28 mouse cellular contexts compared by ENCODE assay signal in genomic region chr7:100978171-100978570, GRCm38 (mm10). TPM values are rescaled to one million over a fixed set of nuclear protein-coding genes. Genes with fewer than 3 reads are reported as not detected.
"Had no signal": no experiment of that assay in that cellular context is flagged by ENCODE, and none has a peak within 500 bp of the region (broad histone marks: within the 10 kb centered on the region; RNA-seq: fewer than 3 reads in every experiment).

No protein-coding gene starts in this region.

- H3K4me2 ChIP-seq: embryonic facial prominence, embryonic 12.5 days; embryonic facial prominence, embryonic 13.5 days; embryonic facial prominence, embryonic 15.5 days; forebrain, embryonic 12.5 days; forebrain, embryonic 13.5 days; forebrain, embryonic 15.5 days had no signal

- ATAC-seq: forebrain, embryonic 13.5 days; forebrain, embryonic 14.5 days; forebrain, embryonic 15.5 days; forebrain, embryonic 16.5 days; forebrain, postnatal 0 days had no signal

- H3K4me3 ChIP-seq: embryonic facial prominence, embryonic 10.5 days; embryonic facial prominence, embryonic 12.5 days; embryonic facial prominence, embryonic 13.5 days; embryonic facial prominence, embryonic 15.5 days; erythroblast, embryonic 14.5 days; forebrain, embryonic 10.5 days; forebrain, embryonic 12.5 days; forebrain, embryonic 13.5 days; forebrain, embryonic 15.5 days; gastrocnemius, adult 2 months had no signal

- DNase-seq: cerebellum, adult 18-20 months; cerebellum, adult 2 months; cerebellum, adult 8-10 months; cerebellum, adult 9-10 months; cerebellum, adult 9-11 months; cerebellum, postnatal 10 days; cerebellum, postnatal 14 days; cerebellum, postnatal 25 days; cerebellum, postnatal 36 days; embryo, embryonic 11 days; forebrain, postnatal 0 days; gastrocnemius, adult 2 months; gastrocnemius, postnatal 10 days; gastrocnemius, postnatal 14 days; gastrocnemius, postnatal 25 days; gastrocnemius, postnatal 36 days; heart, adult 18-20 months had no signal

- H3K27ac ChIP-seq: embryonic facial prominence, embryonic 10.5 days; embryonic facial prominence, embryonic 12.5 days; embryonic facial prominence, embryonic 13.5 days; embryonic facial prominence, embryonic 15.5 days; forebrain, embryonic 10.5 days; forebrain, embryonic 12.5 days; forebrain, embryonic 13.5 days; forebrain, embryonic 15.5 days had no signal

- H3K9ac ChIP-seq: embryonic facial prominence, embryonic 12.5 days; embryonic facial prominence, embryonic 13.5 days; embryonic facial prominence, embryonic 15.5 days; forebrain, embryonic 12.5 days; forebrain, embryonic 13.5 days; forebrain, embryonic 15.5 days; forebrain, postnatal 0 days had no signal

- H3K36me3 ChIP-seq: embryonic facial prominence, embryonic 10.5 days; embryonic facial prominence, embryonic 12.5 days; embryonic facial prominence, embryonic 13.5 days; embryonic facial prominence, embryonic 15.5 days; forebrain, embryonic 10.5 days; forebrain, embryonic 12.5 days; forebrain, embryonic 15.5 days had no signal

- H3K9me3 ChIP-seq: embryonic facial prominence, embryonic 10.5 days; embryonic facial prominence, embryonic 12.5 days; embryonic facial prominence, embryonic 13.5 days; embryonic facial prominence, embryonic 15.5 days; forebrain, embryonic 10.5 days; forebrain, embryonic 12.5 days; forebrain, embryonic 13.5 days; forebrain, embryonic 15.5 days had no signal

RNA-seq across cellular contexts. Expression of gene P2ry2, which starts 34.5 kb away (rescaled TPM):
- polyA plus RNA-seq: forebrain, embryonic 13.5 days; forebrain, embryonic 16.5 days had no signal
